Mouse (Mus musculus): Measurements from ENCODE around the gene Sfxn1.

Sfxn1 gene

DNA sequence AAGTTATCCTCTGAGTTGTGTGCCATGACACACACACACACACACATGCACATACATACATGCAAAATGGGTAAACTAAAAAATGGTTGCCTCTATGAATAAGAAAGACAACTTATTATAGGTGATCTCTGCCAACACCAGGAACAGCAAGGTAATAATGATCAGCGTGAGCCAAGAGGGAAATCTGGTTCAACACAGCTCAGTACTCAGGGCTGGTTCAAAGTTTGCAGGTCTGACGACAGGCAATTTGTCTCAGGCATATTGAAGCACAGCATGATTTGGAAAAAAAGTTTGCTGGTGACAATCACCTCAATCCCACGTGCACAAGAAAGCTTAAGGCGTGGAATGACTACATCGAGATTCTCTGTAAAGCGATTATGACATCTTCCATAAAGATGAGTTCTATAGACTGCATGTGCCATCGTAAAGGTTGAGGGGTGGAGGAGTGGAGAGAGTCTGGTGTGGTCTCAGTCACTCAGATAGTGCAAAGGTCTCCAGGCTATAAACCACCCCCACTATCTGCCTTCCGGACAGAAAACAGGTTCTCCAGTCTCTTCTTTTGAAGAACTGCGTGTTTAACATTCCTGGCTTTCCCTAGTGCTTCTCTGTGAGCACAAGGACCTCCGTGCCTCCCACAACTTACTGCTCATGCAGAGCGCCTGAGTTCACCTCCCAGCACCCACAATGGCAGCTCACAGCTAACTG is 6.0 kb downstream of the Sfxn1 start:
- DNase-seq (ENCODE audit: low spot score in 2 of 2), result no peak

DNA sequence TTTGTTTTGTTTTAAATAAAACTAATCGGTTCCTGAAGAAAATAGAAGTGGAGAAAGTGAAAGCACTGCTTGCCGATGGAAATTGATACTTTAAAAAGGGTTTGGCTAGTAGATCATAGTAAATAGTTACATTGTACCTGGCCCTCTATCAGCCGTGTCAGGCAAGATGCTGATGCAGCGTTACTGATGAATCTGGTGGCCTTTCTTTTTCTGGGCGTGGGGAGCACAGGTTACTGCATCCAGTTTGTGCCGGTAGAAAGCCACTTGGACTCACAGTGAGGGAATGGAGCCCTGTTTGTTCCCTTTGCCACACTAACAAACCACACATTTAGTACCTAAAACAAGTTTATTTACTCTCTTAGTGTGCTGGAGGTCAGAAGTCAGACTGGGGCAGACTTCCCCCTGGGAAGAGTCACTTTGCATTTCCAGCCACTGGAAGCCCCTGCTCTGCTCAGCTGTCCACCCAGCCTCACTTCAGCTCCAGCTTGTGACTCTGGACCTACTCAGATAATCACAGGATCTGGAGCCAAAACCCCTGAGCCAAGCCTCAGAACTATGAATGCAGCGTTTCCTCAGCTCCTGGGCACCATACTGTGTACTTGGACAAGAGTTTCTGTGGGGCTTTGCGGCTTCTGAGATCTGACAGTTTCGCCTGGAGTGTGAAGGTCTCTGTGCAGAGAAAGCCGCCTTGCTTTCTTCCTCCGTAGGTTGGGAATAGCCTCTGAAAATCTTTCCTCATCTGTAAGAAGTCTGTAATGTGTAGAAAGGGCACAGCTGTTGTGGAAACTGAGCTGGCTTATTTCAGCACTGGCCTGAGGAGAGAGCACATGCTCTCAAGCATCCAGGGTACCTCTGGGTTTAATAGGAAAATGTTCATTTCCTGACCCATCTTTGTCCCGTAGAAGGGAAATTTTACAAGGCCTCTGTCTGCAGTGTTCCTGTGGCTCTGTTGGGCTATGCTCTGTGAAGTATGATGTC is 8.4 kb downstream of the Sfxn1 start:
- no peak for DNase-seq (ENCODE audit: low spot score in 2 of 2)

DNA sequence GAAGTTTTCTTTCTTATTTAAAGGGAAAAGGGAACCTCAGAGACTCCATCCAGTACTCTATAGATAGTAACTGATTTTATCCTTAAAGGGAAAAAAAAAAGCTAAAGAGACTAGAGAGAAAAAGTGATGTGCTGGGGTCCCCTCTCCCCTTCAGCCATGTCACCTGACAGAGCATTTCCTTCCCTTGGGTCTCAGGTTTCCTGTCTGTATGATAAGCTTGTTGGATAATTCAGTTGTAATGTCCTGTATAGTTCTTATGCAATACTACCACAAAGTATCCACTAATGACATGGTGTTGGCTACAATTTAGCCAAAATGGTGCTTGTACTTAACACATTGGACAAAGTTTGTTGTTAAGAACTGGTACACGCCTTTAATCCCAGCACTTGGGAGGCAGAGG is 9.1 kb downstream of the Sfxn1 start:
- no peak for DNase-seq (ENCODE audit: low spot score in 2 of 2)

DNA sequence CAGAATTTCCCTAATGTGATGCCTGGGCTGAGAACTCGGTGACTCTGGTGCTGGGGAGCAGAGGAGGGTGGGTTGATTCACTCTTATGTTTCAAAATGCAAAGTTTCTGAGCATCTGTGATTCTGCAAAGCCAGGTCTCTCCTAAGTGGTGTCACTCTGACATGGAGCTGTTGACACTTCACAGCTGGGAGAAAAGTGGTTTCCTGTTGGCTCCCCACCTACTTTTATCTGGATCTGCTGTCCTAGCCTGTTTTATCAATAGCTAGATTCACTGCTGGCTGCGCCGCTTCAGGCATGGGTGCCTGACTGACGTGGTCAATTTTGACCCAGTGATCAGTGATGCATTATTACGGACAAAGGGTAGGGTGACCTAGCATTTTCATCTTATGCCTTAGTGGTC is 11.3 kb downstream of the Sfxn1 start:
- DNase-seq (ENCODE audit: low spot score in 2 of 2), result no peak

DNA sequence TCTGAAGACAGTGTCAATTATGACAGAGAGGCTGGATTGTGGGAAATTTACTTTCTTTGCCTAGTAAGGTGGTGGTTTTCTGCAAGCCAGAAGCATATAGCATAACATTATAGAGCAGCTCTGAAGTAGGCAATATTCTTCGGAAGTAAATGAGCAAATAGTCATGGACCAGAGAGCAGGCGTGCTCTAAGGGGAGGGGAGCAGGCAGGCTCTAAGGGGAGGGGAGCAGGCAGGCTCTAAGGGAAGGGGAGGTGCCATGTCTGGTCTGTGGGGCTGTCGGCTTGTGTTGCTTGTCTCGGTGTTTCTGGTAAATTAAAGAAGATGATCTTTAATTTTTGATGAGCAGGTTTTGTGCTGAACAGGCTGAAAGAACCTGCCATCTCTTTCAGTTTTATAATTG is 12.5 kb downstream of the Sfxn1 start:
- no peak for DNase-seq (ENCODE audit: low spot score in 2 of 2)

DNA sequence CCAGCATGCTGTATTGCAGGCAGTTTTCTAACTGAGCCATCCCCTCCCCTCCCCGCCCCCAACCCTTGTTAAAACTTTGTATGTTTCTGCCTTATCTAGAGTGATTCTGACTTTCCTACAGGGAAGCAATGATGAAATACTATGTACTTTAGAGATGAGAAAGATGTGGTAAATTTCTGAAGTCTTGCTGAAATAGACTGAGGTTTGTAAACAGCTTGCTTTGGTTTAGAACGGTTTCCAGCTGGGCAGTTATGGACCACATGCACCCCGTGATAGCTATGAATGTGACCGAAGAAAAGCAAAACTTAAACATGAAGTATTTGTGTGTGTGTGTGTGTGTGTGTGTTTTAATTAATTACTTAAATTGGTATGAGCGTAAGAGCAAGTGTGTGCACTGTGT is 13.2 kb downstream of the Sfxn1 start:
- no peak for DNase-seq (ENCODE audit: low spot score in 2 of 2)

DNA sequence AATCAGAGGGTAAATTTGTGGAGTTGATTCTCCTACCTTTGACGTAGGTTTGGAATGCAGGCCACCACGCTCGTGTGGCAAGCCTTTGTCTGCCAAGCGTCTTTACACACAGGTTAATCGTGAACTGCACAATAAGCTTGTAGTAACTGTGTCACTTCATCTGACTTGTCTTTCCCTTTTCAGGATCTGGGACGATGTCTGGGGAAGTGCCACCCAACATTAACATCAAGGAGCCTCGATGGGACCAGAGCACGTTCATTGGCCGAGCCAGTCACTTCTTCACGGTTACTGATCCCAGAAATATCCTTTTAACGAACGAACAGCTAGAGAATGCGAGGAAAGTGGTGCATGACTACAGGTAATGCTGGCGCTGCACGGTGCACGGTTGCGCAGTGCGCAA is 13.6 kb downstream of the Sfxn1 start:
- DNase-seq (ENCODE audit: low spot score in 2 of 2), result no peak

DNA sequence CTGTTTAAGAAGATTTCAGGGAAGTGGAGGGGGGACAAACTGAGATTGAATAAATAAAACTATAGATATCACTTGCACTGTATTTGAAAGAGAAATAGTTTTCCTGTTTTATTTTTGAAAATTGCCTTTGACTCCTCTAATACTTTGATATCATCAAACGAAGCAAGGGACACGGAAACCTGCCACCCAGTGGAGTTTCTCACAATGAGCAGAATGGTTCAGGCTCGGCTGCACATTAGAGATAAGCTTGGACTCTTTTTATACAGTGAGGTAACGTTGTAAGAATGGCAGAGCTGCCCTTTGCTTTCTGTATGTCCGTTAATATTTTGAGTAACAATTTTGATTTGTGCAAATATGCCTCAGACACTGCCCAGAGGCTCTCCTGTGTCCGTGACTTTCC is 20.1 kb downstream of the Sfxn1 start:
- DNase-seq (ENCODE audit: low spot score in 2 of 2), result no peak

DNA sequence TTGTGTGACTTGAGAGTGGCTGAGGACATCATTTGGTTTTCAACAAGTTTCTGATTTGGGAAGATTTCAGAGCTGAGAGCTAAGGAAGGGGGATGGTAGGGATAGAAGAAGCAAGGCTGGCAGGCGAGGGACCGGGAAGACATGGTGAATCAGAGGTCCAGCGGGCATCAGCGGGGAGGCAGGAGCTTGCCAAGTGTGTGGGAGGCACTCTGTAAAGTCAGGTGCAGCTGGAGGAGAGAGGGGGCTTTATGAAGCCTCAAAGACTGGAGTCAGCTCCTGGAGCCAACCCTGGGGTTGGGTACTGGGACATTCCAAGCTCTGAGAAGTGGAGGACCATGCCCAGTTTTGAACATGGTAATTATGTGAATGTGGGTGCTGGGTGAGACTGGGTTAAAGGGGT is 22.7 kb downstream of the Sfxn1 start:
- DNase-seq (ENCODE audit: low spot score in 2 of 2), result no peak

DNA sequence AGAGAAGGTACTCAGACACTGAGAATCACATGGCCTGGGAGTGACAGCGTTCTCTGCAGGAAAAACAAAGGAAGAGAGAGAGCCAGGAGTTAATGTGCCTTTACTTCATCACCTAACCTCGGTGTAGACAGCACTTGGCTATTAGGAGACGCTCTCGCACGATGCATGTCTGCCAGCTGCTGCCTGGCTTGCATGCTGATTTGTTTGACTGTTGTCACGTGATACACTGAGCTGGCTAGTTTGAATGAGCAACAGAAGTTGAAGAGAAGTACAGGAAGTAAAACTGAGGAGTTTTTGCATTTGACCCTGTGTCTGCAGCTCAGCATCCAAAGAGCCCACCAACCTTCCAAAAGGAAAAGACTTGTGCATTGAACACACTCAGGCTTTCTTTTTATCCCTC is 23.3 kb downstream of the Sfxn1 start:
- no peak for DNase-seq (ENCODE audit: low spot score in 2 of 2)

DNA sequence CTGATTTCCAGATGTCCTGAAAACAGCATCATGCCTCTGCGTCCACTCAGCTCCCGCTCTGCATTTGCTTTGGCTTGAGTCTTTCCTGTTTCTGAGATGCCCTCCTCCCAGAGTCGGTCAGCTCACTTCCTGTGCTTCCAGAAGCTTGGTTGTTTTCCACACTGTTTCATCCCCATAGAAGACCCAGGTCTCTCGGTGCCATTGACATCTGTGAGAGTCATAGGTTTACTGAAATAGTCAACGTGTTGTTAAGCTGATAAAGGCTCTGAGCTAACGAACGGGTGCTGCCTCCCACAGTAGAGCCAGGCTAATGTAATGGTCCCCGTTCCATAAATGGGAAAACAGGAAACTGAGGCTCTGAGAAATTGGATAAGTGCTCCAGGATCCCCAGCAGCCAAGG is 24.1 kb downstream of the Sfxn1 start:
- DNase-seq (ENCODE audit: low spot score in 2 of 2), result no peak

DNA sequence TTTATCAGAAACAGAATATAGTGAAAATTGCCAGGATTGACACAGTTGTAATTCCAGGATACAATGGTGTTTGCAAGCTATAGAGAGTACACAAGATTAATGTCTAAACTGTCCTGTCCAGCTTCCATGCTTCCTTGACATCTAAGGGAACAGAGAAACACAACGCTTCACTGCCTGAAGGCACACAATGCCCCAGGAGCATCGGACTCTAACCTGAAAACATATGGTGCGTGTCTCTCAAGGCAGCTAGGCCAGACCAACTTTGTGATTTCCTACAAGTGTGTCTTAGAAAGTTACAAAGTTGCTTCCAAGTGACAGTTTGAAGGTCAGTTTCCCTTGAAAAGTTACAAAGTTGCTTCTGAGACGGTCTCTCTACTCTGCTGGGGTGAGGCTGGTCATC is 25.6 kb downstream of the Sfxn1 start:
- no peak for DNase-seq (ENCODE audit: low spot score in 2 of 2)

DNA sequence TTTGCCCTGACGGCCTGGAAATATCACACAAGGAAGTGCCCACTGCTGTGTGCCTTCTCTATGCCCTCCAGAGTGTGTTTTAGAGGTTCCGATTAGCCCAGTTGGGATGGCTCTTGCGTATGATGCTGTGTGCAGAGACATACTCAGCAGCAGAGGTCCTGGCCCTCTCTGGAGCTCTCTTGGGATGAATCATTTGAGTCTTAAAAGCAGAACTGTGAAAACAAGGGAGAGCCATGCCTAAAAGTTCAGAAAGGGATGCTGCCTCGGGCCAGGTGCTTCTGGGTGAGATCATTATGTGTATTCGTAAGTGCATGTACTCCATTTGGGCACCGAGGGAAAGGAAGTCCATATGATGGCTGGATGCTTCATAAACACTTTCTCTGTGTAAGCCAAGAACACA is 26.1 kb downstream of the Sfxn1 start:
- DNase-seq (ENCODE audit: low spot score in 2 of 2), result no peak

DNA sequence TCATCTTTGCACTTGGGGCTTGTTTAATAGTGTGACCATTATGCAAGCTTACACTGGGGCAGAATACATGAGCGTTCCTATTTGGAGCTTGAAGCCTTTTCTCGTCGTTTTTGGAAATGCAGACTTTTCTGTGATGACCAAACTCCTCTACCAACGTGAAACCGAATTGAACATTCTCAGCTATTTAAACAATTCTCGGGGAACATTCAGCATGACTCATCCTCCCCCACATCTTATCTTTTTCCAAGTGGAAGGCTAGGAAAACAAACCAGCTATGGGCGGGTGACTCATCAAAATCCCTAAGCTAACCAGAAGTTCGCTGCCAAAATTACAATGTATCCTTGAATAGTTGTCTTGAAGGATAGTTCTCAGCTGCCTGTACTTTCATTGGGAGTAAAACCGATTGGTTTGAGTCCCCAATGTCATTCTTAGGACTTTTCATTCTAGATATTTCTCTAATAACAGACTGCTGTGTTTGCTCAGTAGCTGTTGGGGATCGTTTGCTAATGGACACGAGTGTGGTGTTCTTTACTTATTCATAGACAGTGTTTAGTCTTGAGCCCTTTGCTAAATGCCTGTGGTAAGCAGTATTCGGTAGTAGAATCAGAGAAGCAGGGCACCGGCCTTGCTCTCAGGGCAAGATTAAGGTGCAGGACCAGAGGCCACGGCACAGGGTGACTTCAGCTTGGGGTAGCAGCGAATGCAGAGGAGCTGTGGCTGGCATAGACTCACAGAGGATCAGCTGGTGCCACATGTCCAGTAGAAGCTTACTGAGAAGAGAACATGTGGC is 29.6 kb downstream of the Sfxn1 start:
- DNase-seq (ENCODE audit: low spot score in 2 of 2), result no peak

DNA sequence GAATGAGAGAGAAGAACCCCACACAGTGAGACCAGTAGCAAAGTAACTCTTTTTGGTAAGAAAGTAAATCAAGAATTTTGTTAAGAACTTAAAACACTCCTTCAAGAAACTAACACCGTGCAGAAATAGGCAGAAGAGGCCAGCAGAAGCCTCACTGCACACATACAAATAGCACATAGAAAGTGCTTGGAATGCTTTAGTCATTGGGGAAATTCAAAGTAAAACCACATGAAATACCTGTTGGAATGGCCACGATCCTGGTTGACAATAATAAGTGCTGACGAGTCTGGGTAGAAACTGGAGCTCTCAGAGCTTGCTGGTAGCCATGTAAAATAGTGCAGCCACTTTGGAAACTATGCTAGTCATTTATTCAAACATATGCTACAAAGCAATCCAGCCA is 30.4 kb downstream of the Sfxn1 start:
- DNase-seq (ENCODE audit: low spot score in 2 of 2), result no peak

DNA sequence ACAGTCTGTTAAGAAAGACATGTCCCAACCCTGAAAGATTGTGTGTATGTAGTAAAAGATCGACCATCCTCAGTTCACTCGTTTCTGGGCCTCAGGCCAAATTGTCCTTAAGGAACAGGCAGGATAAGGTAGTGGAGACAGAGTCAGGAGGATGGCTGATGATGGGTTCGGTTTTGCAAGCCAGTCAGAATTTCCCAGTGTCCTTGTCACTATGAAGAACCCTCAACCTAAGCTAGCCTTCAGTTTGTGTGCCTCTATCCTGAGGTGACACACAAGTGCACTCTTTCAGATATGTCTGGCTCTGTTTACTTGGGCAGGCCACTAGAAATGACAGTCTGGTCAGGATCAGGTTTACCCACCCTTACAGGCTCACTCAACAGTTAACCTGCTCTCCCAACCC is 31.6 kb downstream of the Sfxn1 start:
- DNase-seq (ENCODE audit: low spot score in 2 of 2), result no peak

DNA sequence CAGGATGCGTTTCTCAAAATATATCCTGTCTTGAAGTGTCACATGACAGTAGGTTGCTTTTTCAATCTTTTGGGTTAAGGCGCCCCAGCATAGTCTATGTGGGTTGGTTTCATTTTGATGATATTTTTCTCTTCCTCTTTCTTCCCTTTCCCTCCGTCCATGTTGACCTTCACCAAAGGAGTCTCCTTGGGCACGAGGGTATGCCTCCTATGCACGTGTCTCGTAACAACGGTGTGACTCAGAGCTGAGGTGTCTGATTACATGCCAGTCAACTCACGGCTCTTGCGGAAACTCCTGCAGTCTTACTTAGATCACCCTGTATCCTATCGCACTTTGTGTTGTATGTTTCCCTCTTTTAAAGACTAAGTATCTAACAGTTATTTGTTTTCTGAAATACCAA is 32.2 kb downstream of the Sfxn1 start:
- no peak for DNase-seq (ENCODE audit: low spot score in 2 of 2)

DNA sequence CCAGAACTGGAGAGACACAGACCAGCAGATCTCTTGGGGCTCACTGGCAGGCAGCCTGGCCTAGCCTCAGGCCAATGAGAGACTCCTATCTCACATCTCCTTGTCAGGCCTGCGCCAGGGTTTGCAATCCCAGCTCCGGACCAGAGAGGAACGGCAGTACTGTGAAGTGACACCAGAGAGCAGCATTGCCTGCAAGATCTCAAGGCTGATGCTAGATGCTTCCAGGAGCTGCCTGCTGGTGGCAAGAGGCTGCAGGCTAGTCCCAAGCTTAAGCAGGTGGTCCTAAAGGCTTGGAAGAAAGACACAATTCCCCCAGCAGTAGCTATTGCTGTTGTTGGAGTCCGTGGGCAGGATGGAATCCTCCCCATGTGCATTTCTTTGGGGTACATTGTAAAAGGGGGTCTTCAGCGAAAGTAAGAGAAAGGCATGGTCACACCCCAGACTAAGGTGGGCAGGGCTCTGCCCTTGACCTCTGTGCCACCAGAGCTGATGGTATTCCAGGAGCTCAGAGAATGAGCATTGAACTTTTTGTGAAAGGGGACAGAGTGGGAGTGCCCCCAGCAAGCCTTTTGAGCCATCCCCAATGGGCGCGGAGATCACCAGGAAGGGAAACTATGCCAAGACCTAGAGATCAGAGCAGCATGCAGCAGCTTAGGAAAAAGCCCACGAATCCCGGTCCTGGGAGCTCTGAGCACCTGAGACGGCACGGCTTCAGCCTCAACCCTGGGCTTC is 42.3 kb downstream of the Sfxn1 start:
- DNase-seq (ENCODE audit: low spot score in 2 of 2), result peak; percentile 49 to 68

DNA sequence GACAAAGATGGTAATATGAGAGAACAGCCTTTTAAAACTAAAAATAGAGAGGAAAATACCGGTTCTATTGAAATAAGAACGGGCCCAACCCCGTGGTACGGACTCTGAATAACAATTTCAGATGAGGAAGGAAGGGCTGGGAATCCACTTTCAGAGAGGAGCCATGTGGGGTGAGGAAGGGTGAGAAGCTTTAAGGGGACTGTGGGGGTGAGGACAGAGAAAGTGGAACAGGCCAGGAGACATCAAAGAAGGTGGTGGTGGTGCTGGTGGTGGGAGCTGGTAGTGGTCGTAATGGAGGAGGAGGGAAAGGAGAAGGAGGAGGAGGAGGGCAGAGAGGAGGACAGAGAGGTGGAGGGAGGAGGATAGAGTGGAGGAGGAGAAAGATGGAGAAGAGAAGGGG is 43.3 kb downstream of the Sfxn1 start:
- no peak for DNase-seq (ENCODE audit: low spot score in 2 of 2)

DNA sequence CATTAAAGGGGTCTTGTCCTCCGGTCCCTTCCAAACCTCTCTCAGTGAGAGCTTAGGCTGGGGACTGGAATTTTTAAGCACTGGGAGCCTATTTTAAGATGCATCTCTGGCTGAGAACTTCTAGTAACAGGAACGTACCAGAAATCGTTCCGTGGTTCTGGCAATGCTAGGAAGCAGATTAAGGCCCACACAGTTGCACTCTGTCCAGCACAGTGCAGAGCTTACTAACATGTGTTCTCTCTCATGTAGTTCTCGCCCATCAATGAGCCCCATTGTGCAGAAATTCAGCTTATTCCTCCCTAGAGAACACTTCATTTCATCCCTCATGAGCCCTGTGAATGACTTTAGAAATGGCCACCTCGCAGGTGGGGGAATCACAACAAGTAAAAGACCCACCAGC is 44.1 kb downstream of the Sfxn1 start:
- DNase-seq (ENCODE audit: low spot score in 2 of 2), result no peak

DNA sequence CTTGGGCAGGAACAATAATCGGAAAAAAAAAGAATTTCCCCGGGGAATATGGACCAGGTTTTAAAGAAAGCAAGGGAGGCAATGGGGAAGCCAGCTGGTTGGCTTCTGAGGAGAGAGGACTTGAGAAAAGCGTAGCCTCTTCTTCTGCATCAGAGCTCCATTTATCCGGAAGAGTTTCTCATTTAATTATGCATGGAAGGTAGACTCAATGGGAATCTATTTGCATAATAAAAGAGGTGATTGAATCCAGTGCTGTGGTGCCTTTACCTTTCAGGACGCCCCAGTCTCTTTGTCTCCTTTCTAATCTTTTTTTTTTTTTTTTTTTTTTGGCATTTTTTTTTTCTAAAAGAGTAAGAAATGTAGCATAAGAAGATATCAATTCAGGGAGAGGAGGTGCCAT is 46.7 kb downstream of the Sfxn1 start:
- DNase-seq (ENCODE audit: low spot score in 2 of 2), result no peak

All from urinary bladder, postnatal 4 days (tissue).